Mouse (Mus musculus) CH12.LX (cell line): ENCODE measurements around the gene Sfxn2.

ENCODE experiments used
- CHD2 ChIP-seq: IDR thresholded peaks from 2 replicates; pipeline ENCODE4 v1.6.1; 2011; ENCODE audit warnings: low read length, improper control_type of control experiment
- CTCF ChIP-seq, 2 experiments: IDR thresholded peaks in 1 of 2; conservative IDR thresholded peaks in 1 of 2; 2 replicates each; pipeline ENCODE4 v1.5.1; 2011 to 2012; ENCODE audit warnings: low read depth in 2 of 2, low read length in 2 of 2, improper control_type of control experiment in 1 of 2, inconsistent platforms in 1 of 2, mild to moderate bottlenecking in 1 of 2, moderate library complexity in 1 of 2
- ELF1 ChIP-seq: IDR thresholded peaks from 2 replicates; pipeline ENCODE4 v1.6.1; 2014; ENCODE audit warnings: low read depth, mild to moderate bottlenecking, inconsistent platforms, low read length, improper control_type of control experiment
- EP300 ChIP-seq: IDR thresholded peaks from 2 replicates; pipeline ENCODE4 v1.6.1; 2011; ENCODE audit warnings: low read length, improper control_type of control experiment
- ETS1 ChIP-seq: conservative IDR thresholded peaks from 2 replicates; pipeline ENCODE4 v1.6.1; 2012; ENCODE audit warnings: low read depth, mild to moderate bottlenecking, inconsistent platforms, low read length, improper control_type of control experiment, moderate library complexity
- KAT2A ChIP-seq: IDR thresholded peaks from 2 replicates; pipeline ENCODE4 v1.6.1; 2012; ENCODE audit warnings: low read length, improper control_type of control experiment, inconsistent platforms; ENCODE audit not compliant: insufficient replicate concordance
- MAX ChIP-seq: IDR thresholded peaks from 2 replicates; pipeline ENCODE4 v1.6.1; 2011; ENCODE audit warnings: low read length, improper control_type of control experiment
- NRF1 ChIP-seq: IDR thresholded peaks from 2 replicates; pipeline ENCODE4 v1.6.1; 2014; ENCODE audit warnings: low read depth, mild to moderate bottlenecking, inconsistent platforms, low read length, improper control_type of control experiment, moderate library complexity
- PAX5 ChIP-seq: IDR thresholded peaks from 2 replicates; pipeline ENCODE4 v1.6.1; 2012; ENCODE audit warnings: low read length, inconsistent platforms, mixed read lengths
- POLR2A ChIP-seq: IDR thresholded peaks from 2 replicates; pipeline ENCODE4 v1.6.1; 2011; ENCODE audit warnings: low read depth, mild to moderate bottlenecking, improper control_type of control experiment, low read length
- SMC3 ChIP-seq: IDR thresholded peaks from 2 replicates; pipeline ENCODE4 v1.6.1; 2011; ENCODE audit warnings: low read depth, low read length, improper control_type of control experiment

DNA sequence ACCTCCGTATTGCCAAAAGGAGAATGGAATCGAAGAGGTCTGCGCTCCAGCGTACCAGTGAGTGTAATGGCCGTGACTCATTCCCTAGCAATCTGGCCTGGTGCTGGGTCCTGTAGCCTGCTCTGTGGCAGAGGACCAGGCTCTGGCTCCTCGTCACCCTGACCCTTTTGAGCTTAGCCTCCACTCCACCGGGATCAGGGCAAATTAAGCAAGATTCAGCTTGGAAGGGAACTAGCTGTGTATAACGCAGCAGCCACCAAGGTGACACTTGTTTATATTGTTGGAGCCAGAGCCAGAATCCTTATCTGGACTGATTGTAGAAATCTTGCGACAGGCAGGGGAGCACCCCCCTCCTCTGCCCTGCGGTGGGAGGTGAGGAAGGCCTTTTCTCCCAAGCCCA lies 55.2 kb downstream of the Sfxn2 start:
- no peak for TF ChIP-seq ELF1
- TF ChIP-seq CTCF (conservative IDR thresholded peaks at IDR 0.05 in 1 of 2, IDR thresholded peaks at IDR 0.05 in 1 of 2; ENCODE audit: low read depth in 2 of 2, low read length in 2 of 2), result no peak
- no peak for TF ChIP-seq ETS1
- no peak for TF ChIP-seq MAX
- no peak for TF ChIP-seq POLR2A
- no peak for TF ChIP-seq EP300
- TF ChIP-seq CHD2, result no peak
- TF ChIP-seq NRF1, result no peak
- no peak for TF ChIP-seq PAX5
- TF ChIP-seq KAT2A, result no peak
- no peak for TF ChIP-seq SMC3
